Mouse (Mus musculus): ENCODE measurements around the gene Tsc22d1.

Tsc22d1 gene

GRCm38 (mm10) chr14:76556852-76557208, 142.1 kb downstream of the Tsc22d1 start, which contains the start of gene Serp2:
Gene Serp2, minus strand, starts transcription at chr14:76556889.
- no peak for DNase-seq (ENCODE audit: low read depth, low spot score)

All from mesoderm, embryonic 11.5 days (tissue).